Mouse (Mus musculus) adrenal gland, postnatal 10 days (tissue): ENCODE results near the gene Hykk. TPM values are rescaled to one million over a fixed set of nuclear protein-coding genes. Genes with fewer than 3 reads are reported as not detected.
"Not testable (repeated sequence)": the region's sequence is repeated elsewhere in the genome, so short reads cannot be mapped to it uniquely, and the experiment has no call there.

Source experiments
- DNase-seq: peaks from one replicate; pipeline ENCODE4 v3.0.0; 2021; ENCODE audit warnings: mixed read lengths
- long read RNA-seq, 2 experiments: library from polyadenylated mRNA; stranded (forward); transcript quantifications; one replicate each; pipeline ENCODE4 v2.0.0; 2021
- total RNA-seq, 2 experiments: library from RNA; stranded (reverse); gene quantifications; 2 replicates each; pipeline ENCODE4 v1.2.3; 2021

The Hykk gene
- total RNA-seq, result 10 to 100 TPM in 1 of 2 experiments, 1 to 10 TPM in 1; 7.6 to 10.8 TPM
- long read RNA-seq, experiment 1, full-length matches to known transcripts, result 3 of 5 reads
- long read RNA-seq, experiment 1, partial matches to known transcripts, result 0 of 5 reads
- long read RNA-seq, experiment 1, other reads (novel, unspliced or antisense), result 2 of 5 reads
- long read RNA-seq, experiment 2, partial matches to known transcripts, result 0 of 1 reads
- long read RNA-seq, experiment 2, other reads (novel, unspliced or antisense), result 1 of 1 reads

DNA sequence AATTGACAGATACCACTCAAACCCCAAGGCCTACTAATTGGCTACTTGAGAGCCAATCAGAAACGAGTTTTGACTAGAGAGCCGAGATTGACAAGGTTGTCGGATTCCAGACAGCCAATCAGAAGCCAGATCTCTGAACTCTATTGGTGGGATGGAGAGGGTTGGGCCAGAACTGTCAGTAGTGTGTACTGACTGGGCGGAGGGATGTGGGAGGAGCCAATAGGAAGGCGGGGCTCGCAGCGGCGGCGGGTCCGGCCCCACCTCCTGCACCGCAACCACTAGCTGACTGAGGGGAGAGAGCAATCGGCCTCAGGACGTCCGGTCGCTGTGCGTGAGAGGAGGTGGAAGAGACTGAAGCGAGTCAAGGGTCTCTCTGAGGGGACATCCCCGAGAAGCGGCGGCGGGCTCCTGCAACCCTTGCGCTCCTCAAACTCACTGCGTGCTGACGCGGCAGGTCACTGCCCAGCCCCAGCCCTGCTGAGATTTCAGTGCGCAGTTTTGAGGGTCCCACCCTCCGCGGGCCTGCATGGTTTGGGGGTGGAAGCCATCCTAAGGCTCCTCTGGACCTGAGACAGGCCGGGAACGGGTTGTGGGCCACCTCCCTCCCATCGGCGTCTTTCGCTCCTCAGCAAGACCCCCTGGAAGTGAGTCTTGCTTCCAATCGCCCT, at the start of gene Hykk:
Gene Hykk (plus strand): TSS at position 274 of the 668 bp plus-strand sequence.
- peak; percentile 90 for DNase-seq

DNA sequence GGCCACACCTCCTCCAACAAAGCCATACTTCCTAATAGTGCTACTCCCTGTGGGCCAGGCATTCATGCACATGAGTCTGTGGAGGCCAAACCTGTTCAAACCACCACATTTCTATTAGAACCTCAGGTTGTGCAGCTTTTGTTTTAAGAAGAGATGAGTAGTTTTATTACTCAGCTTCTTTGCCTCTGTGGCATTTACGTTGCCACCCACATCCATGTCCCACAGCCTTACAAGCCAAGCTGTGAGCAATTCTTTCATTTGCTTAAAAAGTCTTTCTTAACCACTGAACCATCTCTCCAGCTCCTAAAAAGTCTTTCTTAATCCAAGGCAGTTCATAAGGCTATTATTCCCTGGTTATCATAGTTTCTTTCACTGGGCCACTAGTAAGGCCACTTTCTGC, 38.3 kb upstream of the Hykk start:
- no peak for DNase-seq

DNA sequence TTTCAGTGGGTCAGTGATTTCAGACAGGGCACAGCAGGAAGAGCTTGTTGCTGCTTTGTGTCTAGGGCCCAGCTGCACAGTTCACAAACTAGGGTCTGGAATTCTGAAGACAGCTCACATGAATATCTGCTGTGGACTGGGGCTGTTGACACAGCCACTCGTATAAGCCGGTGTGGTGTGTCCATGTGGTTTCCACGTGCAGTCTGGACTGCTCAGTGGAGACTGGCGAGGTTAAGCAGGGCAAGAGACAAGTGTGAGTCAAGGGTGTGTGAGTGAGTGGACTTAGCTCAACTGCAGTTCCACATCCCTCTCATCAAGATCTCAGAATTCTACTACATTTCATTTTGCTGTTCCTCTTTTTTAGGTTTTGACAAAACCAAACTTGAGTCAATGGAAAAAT, 25.0 kb upstream of the Hykk start:
- DNase-seq, result no peak

DNA sequence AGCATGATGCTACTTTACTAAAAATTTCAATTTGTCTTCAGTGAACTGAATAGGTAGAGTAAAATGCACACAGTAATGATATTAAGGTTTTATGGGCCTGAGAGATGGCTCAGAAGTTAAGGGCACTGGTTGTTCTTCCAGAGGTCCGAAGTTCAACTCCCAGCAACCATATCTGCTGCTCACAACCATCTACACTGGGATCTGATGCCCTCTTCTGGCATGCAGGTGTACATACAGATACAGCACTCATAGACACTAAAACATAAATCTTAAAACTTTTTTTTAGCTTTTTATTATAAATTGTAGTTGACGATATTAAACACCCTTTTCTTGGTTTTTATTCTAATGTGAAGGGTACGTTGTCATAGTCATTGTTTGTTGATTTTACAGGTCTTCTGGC, 20.0 kb upstream of the Hykk start:
- no peak for DNase-seq

DNA sequence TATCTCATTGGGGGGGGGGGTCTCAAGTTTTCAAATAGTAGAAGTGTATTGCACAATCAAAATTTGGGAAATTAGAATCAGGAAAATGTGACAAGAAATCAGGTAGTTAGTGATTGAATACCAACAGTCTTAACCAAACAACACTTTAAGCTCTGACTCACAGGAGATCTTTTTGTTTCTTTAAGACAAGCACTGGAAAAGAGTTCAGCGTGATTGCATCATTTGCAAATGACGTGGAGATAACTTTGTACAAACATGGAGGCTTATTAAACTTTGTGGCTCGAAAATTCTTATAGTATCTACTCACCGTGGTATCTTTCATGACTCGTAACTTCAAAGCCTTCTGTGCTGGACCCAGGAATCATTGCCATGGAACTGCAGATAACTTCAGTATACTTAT, 7.6 kb upstream of the Hykk start:
- DNase-seq, result no peak

DNA sequence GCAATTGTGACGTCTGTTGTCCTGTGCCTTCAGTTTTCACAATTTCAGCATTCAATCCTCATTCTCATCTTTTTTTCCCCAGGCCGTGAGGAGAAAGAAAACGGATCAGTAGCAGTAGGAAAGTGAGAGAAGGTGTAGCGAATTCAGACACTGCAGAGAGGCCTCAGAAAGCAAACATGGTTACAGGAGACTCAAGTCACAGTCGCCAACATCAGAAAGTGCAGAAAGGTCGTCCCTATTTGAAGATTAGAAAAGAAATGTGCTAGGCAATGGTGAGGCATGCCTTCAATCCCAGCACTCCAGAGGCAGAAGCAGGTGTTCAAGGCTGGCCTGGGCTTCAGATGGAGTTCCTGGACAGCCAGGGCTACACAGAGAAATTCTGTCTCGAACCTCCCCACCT, 1.5 kb upstream of the Hykk start:
- DNase-seq, result no peak

DNA sequence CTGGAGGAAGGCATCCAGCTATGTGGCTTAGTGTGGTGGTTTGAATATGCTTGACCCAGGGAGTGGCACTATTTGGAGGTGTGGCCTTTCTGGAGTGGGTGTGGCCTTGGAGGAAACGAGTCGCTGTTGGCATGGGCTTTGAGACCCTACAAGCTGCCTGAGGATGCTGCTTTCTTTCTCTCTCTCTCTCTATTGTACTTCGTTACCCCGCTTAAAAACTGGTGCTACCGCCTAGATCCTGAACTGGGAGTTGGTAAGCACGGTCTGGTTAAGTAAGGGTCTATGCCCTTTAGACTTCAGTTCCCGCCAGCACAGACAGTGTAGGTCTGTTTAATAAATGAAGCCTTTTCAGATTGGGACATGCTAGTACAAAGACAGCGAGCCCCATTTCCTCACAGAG, 682 bp upstream of the Hykk start:
- no peak for DNase-seq

DNA sequence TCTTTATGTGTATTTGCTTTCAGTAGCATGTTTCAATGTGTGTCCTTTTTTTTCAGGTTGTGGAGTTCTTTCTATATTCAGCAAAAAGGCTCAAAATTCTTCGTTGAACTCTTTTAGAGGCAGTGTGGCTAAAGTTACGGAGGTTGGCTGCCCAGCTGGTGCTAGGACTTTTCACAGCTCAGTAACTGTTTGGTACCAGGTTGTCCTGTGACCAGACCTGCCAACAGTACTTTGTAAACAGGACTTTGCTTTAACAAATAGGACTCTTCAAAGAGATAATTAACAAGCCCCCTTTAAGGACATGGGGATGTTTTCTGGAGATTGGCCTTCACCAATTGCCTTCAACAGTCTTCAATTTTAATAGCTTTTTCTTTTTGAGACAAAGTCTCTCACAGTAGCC, 1.1 kb downstream of the Hykk start:
- no peak for DNase-seq

DNA sequence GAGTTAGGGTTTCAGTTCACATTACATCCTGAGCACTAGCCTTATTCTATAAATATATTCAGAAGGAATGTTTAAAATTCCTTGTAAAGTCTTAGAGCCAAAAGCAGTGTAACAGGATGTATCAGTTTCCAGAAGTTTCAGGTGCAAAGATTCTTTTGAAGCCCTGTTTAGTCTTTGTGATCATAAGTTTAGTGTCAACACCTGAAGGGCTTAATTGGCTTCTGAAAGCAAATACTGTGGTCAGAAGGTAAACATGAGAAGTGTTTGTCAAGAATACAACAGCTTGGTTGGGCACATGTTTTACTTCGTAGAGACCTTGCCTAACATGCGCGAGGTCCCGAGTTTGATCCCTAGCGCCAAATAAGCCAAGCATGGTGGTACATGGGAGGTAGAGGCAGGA, 1.7 kb downstream of the Hykk start:
- DNase-seq, result no peak

DNA sequence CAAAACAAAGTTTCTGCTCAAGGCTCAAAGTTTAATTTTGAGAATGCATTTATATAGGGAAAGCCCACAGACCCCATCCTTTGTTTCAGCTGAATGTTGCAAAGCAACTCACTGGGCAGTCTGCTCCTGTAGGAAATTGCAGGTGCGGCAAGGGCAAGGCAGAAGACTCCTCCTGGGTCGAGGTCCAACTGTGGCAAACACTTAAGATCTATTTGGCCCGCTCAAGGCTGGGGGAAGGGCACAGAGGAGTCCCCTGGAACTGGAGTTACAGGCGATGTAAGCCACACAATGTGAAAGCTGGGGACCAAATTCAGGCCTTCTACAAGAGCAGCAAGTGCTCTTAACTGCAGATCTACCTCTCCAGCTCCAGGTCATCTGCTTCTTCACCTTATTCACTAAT, 2.9 kb downstream of the Hykk start:
- no peak for DNase-seq

DNA sequence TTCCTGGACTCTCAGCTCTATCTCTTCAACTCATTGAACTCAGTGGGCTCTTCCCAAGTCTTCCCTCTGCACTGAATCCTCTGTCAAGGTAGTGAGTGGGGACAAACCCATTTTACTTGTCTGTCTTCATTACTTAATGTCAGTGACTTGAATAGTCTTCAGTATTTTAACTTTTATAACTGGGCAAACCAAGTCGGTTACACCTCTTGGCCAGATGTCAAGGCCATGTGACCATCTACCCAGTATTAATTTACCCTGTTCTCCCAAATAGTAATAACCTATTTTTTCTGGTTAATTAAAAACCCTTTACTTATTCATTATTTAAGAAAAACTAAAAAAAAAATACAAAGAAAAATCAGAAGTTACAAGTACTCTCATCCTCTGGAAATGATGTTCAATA, 13.7 kb downstream of the Hykk start:
- no peak for DNase-seq

DNA sequence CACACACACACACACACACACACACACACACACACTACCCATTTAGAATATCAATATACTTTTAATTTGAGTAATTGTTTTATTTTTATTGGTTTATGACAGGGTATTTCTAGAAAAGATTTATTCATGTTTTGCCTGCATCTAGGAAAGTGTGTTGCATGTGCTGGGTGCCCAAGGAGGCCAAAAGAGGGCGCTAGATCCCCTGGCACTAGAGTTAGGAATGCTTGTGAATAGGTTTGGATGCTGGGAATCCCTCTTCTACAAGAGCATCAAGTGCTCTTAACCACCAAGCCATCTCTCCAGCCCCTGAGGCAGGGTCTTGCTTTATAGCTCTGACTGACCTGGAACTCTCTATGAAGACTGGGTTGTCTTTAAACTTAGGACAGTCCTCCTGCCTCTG, 14.7 kb downstream of the Hykk start:
- no peak for DNase-seq

DNA sequence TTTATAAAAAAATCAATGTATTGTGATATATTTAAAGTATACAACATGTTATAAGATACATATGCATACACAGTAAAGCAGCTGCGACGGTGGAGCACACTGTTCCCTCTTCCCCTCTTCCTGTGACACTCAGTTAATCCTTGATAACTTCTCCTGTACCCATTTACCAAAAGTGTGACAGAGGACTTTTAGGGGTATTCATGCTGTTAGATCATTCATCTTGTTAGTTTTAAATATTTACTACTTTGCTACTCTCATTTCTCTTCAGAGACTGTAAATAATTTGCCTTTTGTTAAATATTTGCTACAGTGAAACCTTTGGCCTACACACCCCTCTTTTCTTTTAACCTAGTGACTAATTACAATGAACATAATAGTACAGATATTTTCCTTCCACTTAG, 15.3 kb downstream of the Hykk start:
- DNase-seq, result no peak

DNA sequence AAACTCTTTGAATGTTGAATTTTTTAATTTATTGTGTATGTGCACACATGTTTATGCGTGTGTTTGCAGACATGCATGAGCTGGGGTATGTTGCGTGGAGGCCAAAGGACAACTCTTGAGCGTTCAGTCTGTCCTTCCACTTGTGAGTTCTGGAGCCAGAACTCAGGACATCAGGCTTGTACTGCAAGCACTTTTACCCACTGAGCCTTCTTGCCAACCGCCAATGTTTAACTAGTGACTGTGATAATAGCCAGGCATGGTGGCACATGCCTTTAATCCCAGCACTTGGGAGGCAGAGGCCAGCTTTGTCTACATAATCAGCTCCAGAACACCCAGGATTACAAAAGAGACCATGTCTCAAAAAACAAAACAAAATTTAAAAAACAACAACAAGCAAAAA, 25.0 kb downstream of the Hykk start:
- DNase-seq, result no peak

DNA sequence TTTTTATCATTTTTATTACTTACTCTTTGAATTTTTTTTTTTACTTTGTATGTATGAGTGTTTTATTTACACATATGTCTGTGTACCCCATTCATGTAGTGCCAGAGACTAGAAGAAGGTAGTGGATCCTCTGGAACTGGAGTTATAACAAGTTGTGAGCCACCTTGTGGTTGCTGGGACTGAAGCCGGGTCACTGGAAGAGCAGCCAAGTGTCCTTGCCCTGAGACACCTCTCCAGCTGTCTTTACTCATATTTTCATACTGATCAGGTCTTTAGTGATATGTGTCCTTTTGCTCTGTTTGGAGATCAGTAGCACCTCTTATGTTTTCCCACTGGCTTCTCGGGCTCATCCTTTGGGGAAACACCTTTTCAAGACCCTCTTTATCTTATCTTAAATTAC, 27.4 kb downstream of the Hykk start:
- no peak for DNase-seq

DNA sequence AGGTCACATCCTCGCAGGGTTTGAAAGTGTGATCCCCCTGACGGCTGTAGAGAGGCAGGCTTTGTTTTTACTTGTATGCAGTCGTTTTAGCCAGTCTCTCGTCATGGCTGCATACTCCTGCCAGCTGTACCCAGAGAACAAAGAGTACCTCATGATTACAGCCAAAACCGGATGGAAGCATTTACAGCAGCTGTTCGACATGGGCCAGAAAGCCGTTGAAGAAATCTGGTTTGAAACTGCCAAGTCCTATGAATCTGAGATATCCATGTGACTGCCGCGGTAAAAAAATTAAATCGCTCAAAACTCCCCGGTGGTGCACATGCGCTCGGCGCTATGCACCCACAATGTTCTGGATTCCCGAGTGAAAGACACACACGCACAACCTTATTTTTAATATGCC, 29.2 kb downstream of the Hykk start:
- no peak for DNase-seq

DNA sequence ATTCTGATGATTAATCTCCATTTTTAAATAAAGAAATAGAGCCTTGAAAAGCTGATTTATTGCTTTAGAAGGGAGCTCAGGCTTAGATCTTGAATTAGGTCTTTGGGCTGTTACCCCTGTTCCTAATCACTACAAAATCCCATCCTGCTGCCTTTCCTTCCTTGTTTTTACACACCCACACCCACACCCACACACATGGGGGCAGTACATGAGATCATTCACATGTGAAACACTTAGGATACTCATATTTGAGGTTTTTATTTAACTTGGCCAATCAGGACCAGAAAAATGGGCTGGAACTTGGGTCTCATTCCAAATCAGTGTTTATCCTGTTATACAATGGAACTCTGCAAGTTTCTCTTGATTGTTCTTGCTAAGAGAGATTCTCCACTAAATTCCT, 32.4 kb downstream of the Hykk start:
- DNase-seq, result no peak

DNA sequence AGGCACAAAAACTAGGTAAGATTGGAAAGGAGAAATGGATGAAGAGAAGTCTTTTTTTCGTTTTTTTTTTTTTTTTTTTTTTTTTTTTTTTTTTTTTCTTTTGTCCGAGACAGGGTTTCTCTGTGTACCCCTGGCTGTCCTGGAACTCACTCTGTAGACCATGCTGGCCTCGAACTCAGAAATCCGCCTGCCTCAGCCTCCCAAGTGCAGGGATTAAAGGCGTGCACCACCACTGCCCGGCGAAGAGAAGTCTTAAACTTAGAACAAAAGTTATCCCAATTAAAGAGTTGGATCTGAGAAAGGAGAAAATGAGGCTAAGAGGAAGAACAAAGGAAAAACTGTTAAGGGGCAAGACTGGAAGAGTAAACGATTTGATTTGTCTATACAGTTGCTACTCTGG, 33.1 kb downstream of the Hykk start:
- DNase-seq, result not testable (repeated sequence)

DNA sequence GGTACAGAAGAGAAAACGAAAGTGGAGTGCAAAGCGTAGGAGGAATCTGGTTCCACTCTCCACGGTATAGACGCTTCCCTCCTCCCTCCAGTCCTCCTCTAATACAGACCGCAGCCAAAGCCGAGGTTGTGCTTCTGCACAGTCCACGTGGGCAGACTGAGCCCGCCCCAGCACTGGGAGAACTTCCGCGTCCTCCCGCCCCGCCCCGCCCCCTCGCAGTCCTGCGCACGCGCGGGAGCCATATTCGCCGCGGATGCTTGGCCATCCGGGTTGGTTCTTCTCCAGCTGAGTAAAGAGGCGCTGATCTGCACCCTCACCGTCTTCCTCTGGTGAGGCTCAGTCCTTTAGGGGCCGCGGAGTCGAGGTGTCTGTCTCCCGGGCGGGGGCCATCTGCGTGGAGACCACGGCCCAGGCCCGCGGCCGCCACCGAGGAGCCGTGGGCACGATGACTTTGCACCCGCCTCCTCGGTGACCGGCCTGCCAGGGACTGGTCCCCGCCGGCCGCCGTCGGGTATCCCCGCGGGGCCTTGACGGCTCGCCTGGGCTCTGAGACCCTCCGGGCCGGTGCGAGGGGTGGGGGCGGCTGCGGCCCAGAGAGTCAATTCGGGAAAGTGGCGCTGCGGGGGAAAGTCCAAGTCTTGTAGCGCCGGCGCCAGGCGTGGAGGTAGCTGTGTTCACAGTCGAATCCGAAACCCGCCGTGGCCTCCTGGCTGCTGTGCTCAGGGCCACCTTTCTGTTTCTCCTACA, 33.7 kb downstream of the Hykk start, which contains the start of the genes Psma4 and AY074887:
Gene Psma4 (plus strand): TSS at position 216 of the 747 bp plus-strand sequence.
Gene AY074887 (minus strand): TSS at position 424 of the 747 bp plus-strand sequence.
- peak; percentile 97 for DNase-seq

DNA sequence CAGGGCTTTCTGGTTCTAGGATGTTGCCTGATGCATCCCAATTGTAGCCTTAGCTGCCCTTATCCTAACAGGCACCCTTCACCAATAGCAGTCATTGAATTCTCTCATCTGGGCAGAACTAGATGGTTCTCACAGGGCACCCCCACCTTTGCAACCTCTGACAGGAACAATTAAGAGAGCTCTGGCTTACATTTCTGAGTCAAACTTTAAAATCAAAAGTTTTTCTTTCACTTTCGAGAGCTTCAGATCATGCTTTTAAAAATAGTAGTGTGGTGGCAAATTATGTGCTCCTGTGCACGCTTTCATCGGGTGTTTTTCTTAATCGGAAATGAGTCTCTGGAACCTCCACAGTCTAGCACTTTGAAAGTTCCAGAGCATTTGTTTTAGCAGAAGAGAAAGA, 44.0 kb downstream of the Hykk start:
- DNase-seq, result no peak

DNA sequence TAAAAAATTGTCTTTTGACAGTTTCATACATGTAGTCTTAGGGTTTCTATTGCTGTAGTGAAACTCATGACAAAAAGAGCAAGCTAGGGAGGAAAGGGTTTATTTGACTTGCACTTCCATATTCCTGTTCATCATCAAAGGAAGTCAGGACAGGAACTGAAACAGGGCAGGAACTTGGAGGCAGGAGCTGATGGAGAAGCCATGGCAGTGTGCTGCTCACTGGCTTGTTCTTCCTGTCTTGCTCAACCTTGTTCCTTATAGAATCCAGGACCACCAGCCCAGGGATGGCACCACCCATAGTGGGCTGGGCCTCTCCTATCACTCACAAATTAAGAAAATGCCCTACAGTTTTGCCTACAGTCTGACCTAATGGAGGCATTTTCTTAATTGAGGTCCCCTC, 46.6 kb downstream of the Hykk start:
- DNase-seq, result no peak

DNA sequence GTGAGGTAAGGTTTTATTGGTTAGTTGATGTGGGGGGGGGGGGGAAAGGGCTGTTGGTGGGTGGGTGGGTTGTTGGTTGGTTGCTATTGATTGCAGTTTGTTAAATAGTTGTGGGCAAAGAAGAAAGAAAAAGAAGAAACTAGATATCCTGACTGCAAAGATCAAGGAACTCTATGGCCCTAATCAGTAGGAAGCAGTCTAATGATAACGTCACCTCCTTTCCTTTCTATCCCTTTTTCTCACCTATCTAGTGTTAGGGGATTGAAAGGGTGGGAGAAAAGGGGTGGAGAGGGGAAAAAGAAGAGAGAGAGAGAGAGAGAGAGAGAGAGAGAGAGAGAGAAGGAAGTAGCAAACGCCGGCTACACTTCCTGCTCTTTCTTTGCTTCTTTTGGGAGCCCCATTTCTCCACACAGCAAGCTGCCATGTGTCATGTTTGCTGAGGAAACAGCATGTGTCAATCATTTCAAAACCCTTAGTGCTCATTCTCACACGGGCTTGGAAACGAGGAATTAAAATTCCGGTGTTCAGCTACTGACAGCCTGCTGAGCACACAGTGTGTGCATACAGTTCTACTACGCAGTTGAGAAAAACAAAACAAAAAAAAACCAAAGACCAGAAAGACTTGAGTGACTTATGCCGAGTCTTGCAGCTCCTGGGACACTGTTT, 53.0 kb downstream of the Hykk start:
- DNase-seq, result no peak

DNA sequence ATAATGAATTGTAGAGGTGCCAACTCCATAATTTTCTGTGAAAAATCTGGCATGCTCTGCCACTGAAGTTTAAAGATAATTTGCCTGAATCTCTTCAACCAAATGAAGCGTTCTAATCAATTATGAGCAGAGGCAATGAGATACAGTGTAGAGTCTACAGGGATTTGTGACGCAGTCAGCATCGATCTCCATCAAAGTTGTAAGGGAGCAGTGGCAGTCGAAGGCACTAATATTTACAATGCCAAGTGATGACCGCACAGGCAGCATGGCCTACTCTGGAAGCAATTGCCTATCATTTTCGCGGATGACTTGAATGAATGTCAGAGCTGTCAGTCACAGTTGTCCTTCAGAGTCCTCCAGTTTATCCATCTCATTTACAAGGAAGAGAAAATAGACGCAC, 63.6 kb downstream of the Hykk start, which contains the start of gene Chrna5:
Gene Chrna5 (plus strand): TSS at position 207 of the 400 bp plus-strand sequence.
- no peak for DNase-seq
